Mouse (Mus musculus): ENCODE measurements around the gene Igsf21. TPM values are rescaled to one million over a fixed set of nuclear protein-coding genes. Genes with fewer than 3 reads are reported as not detected.
A peak's percentile ranks its signal among the peaks of the same experiment; 100 is the strongest.

Igsf21 gene
- polyA plus RNA-seq, 1 experiment from 2014 or later, result 8.1 TPM

GRCm38 (mm10) chr4:140084064-140084463 lies 162.5 kb downstream of the Igsf21 start:
- 71% methylated on average over 5 of the region's 5 CpGs for WGBS
- Histone ChIP-seq H3K4me1 (replicated peaks; ENCODE audit: control insufficient read depth, insufficient read depth, low read length) (no peaks in the 10 kb centered on the region; the same call in 1 of the 2 replicates), H3K4me2 (replicated peaks; ENCODE audit: low read depth, low read length) (no peak overlapping the region), H3K9me3 (ENCODE audit: control insufficient read depth, low read length) (no peaks in the 10 kb centered on the region), H3K27me3 (ENCODE audit: control insufficient read depth, insufficient read depth, low read length) (no peaks in the 10 kb centered on the region), H3K9ac (ENCODE audit: low read depth, low read length) (no peak overlapping the region), H3K27ac (ENCODE audit: low read depth, low read length) (no peak overlapping the region), H3K4me3 (ENCODE audit: low read depth, low read length) (no peak overlapping the region), H3K36me3 (ENCODE audit: control insufficient read depth, insufficient read depth, low read length) (no peaks in the 10 kb centered on the region)
- DNase-seq (ENCODE audit: low spot score), result no peak
- ATAC-seq (ENCODE audit: low FRiP score), result no peak

GRCm38 (mm10) chr4:140078416-140078815 lies 168.2 kb downstream of the Igsf21 start:
- Histone ChIP-seq H3K9me3 (ENCODE audit: control insufficient read depth, low read length) (no peaks in the 10 kb centered on the region), H3K4me3 (ENCODE audit: low read depth, low read length) (no peak overlapping the region), H3K27me3 (ENCODE audit: control insufficient read depth, insufficient read depth, low read length) (no peaks in the 10 kb centered on the region), H3K9ac (ENCODE audit: low read depth, low read length) (no peak overlapping the region), H3K27ac (ENCODE audit: low read depth, low read length) (no peak overlapping the region), H3K4me2 (replicated peaks; ENCODE audit: low read depth, low read length) (no peak overlapping the region), H3K36me3 (ENCODE audit: control insufficient read depth, insufficient read depth, low read length) (no peaks in the 10 kb centered on the region), H3K4me1 (replicated peaks; ENCODE audit: control insufficient read depth, insufficient read depth, low read length) (no peaks in the 10 kb centered on the region)
- ATAC-seq (ENCODE audit: low FRiP score) (no peak), DNase-seq (ENCODE audit: low spot score) (no peak)
- 92% methylated on average over 5 of the region's 5 CpGs for WGBS

GRCm38 (mm10) chr4:140077615-140078014 lies 169.0 kb downstream of the Igsf21 start:
- Histone ChIP-seq H3K27ac (ENCODE audit: low read depth, low read length) (no peak overlapping the region), H3K36me3 (ENCODE audit: control insufficient read depth, insufficient read depth, low read length) (no peaks in the 10 kb centered on the region), H3K9me3 (ENCODE audit: control insufficient read depth, low read length) (no peaks in the 10 kb centered on the region), H3K4me1 (replicated peaks; ENCODE audit: control insufficient read depth, insufficient read depth, low read length) (no peaks in the 10 kb centered on the region), H3K4me2 (replicated peaks; ENCODE audit: low read depth, low read length) (no peak overlapping the region), H3K4me3 (ENCODE audit: low read depth, low read length) (no peak overlapping the region), H3K9ac (ENCODE audit: low read depth, low read length) (no peak overlapping the region), H3K27me3 (ENCODE audit: control insufficient read depth, insufficient read depth, low read length) (no peaks in the 10 kb centered on the region)
- WGBS, result 74% methylated on average over 8 of the region's 8 CpGs
- DNase-seq (ENCODE audit: low spot score) (no peak), ATAC-seq (ENCODE audit: low FRiP score) (no peak)

GRCm38 (mm10) chr4:140076852-140077563 lies 169.6 kb downstream of the Igsf21 start:
- Histone ChIP-seq H3K4me2 (replicated peaks; ENCODE audit: low read depth, low read length) (no peak overlapping the region), H3K36me3 (ENCODE audit: control insufficient read depth, insufficient read depth, low read length) (no peaks in the 10 kb centered on the region), H3K27ac (ENCODE audit: low read depth, low read length) (no peak overlapping the region), H3K9ac (ENCODE audit: low read depth, low read length) (no peak overlapping the region), H3K4me3 (ENCODE audit: low read depth, low read length) (no peak overlapping the region), H3K27me3 (ENCODE audit: control insufficient read depth, insufficient read depth, low read length) (no peaks in the 10 kb centered on the region), H3K4me1 (replicated peaks; ENCODE audit: control insufficient read depth, insufficient read depth, low read length) (no peaks in the 10 kb centered on the region), H3K9me3 (ENCODE audit: control insufficient read depth, low read length) (no peaks in the 10 kb centered on the region)
- 78% methylated on average over 12 of the region's 12 CpGs for WGBS
- DNase-seq (ENCODE audit: low spot score) (no peak), ATAC-seq (ENCODE audit: low FRiP score) (no peak)

DNA sequence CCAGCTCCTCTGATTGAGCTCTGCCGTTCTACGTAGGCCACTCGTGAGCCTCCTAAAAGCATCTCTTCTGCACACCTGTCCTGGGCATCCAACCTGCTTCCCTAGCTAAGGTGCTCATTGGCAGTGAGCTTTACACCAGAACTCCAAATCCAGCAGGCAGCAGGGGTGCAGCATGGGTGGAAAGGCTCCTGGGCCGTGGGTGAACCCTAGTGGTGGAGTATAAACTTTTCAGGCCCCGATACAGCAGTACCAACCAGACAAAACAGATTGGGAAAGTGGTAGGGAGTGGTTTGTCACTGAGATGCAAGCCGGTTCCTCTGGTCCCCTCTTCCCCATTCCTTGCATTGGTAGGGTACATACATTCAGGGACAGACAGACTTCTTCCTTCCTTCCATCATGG lies 170.2 kb downstream of the Igsf21 start:
- ATAC-seq (ENCODE audit: low FRiP score), result no peak

GRCm38 (mm10) chr4:140071047-140071446 lies 175.5 kb downstream of the Igsf21 start:
- Histone ChIP-seq H3K9me3 (ENCODE audit: control insufficient read depth, low read length) (peaks cover 4% of the 10 kb centered on the region; the same call in 1 of the 2 replicates), H3K4me3 (ENCODE audit: low read depth, low read length) (no peak overlapping the region), H3K9ac (ENCODE audit: low read depth, low read length) (no peak overlapping the region), H3K36me3 (ENCODE audit: control insufficient read depth, insufficient read depth, low read length) (no peaks in the 10 kb centered on the region), H3K4me1 (replicated peaks; ENCODE audit: control insufficient read depth, insufficient read depth, low read length) (0 out of 2 replicates have a peak, but pooled peaks cover 6% of the 10 kb centered on the region), H3K27ac (ENCODE audit: low read depth, low read length) (no peak overlapping the region), H3K4me2 (replicated peaks; ENCODE audit: low read depth, low read length) (no peak overlapping the region), H3K27me3 (ENCODE audit: control insufficient read depth, insufficient read depth, low read length) (peaks cover 7% of the 10 kb centered on the region)
- WGBS, result 38% methylated on average over 17 of the region's 17 CpGs
- no peak for DNase-seq (ENCODE audit: low spot score)
- no peak for ATAC-seq (ENCODE audit: low FRiP score)

More for the DNA sequence above, 170.2 kb downstream of the Igsf21 start:
- Histone ChIP-seq H3K4me3 (ENCODE audit: low read depth, low read length) (no peak overlapping the region), H3K9ac (ENCODE audit: low read depth, low read length) (no peak overlapping the region), H3K9me3 (ENCODE audit: control insufficient read depth, low read length) (no peaks in the 10 kb centered on the region), H3K4me2 (replicated peaks; ENCODE audit: low read depth, low read length) (no peak overlapping the region), H3K36me3 (ENCODE audit: control insufficient read depth, insufficient read depth, low read length) (no peaks in the 10 kb centered on the region), H3K4me1 (replicated peaks; ENCODE audit: control insufficient read depth, insufficient read depth, low read length) (no peaks in the 10 kb centered on the region), H3K27me3 (ENCODE audit: control insufficient read depth, insufficient read depth, low read length) (no peaks in the 10 kb centered on the region), H3K27ac (ENCODE audit: low read depth, low read length) (no peak overlapping the region)
- WGBS, result 70% methylated on average over 6 of the region's 6 CpGs
- no peak for DNase-seq (ENCODE audit: low spot score)

GRCm38 (mm10) chr4:140070331-140070652 lies 176.3 kb downstream of the Igsf21 start:
- Histone ChIP-seq H3K4me2 (replicated peaks; ENCODE audit: low read depth, low read length) (no peak overlapping the region), H3K9ac (ENCODE audit: low read depth, low read length) (no peak overlapping the region), H3K4me1 (replicated peaks; ENCODE audit: control insufficient read depth, insufficient read depth, low read length) (0 out of 2 replicates have a peak, but pooled peaks cover 6% of the 10 kb centered on the region), H3K4me3 (ENCODE audit: low read depth, low read length) (no peak overlapping the region), H3K36me3 (ENCODE audit: control insufficient read depth, insufficient read depth, low read length) (no peaks in the 10 kb centered on the region), H3K27ac (ENCODE audit: low read depth, low read length) (0 out of 2 replicates have a peak overlapping the region, but pooled peaks have one; percentile 30), H3K27me3 (ENCODE audit: control insufficient read depth, insufficient read depth, low read length) (peaks cover 7% of the 10 kb centered on the region), H3K9me3 (ENCODE audit: control insufficient read depth, low read length) (peaks cover 4% of the 10 kb centered on the region; the same call in 1 of the 2 replicates)
- 27% methylated on average over 10 of the region's 10 CpGs for WGBS
- DNase-seq (ENCODE audit: low spot score) (no peak), ATAC-seq (ENCODE audit: low FRiP score) (no peak)

GRCm38 (mm10) chr4:140069563-140070330 lies 176.8 kb downstream of the Igsf21 start:
- Histone ChIP-seq H3K36me3 (ENCODE audit: control insufficient read depth, insufficient read depth, low read length) (no peaks in the 10 kb centered on the region), H3K9me3 (ENCODE audit: control insufficient read depth, low read length) (peaks cover 4% of the 10 kb centered on the region; the same call in 1 of the 2 replicates), H3K27me3 (ENCODE audit: control insufficient read depth, insufficient read depth, low read length) (peaks cover 7% of the 10 kb centered on the region), H3K4me1 (replicated peaks; ENCODE audit: control insufficient read depth, insufficient read depth, low read length) (0 out of 2 replicates have a peak, but pooled peaks cover 6% of the 10 kb centered on the region), H3K9ac (ENCODE audit: low read depth, low read length) (no peak overlapping the region), H3K4me3 (ENCODE audit: low read depth, low read length) (no peak overlapping the region), H3K4me2 (replicated peaks; ENCODE audit: low read depth, low read length) (no peak overlapping the region), H3K27ac (ENCODE audit: low read depth, low read length) (no peak overlapping the region)
- 10% methylated on average over 15 of the region's 15 CpGs for WGBS
- peak; percentile 83 for ATAC-seq (ENCODE audit: low FRiP score)
- DNase-seq (ENCODE audit: low spot score), result peak; percentile 46
